Mouse (Mus musculus) olfactory bulb, adult 2 months (tissue): ENCODE measurements around the gene Nppa. TPM values are rescaled to one million over a fixed set of nuclear protein-coding genes. Genes with fewer than 3 reads are reported as not detected.

ENCODE experiments used
- H3K27ac ChIP-seq: fragments of 200-500 bp; 2 replicates; pipeline ENCODE4 v1.5.1; 2012; ENCODE audit warnings: low read depth, low read length; ENCODE audit not compliant: insufficient read depth
- H3K4me1 ChIP-seq: fragments of 200-500 bp; 2 replicates; pipeline ENCODE4 v1.6.1; 2012; ENCODE audit warnings: low read length; ENCODE audit not compliant: control insufficient read depth, insufficient read depth
- H3K4me3 ChIP-seq: fragments of 200-500 bp; 2 replicates; pipeline ENCODE4 v1.5.1; 2012; ENCODE audit warnings: mild to moderate bottlenecking, low read depth, low read length, moderate library complexity; ENCODE audit not compliant: insufficient read depth
- CTCF ChIP-seq: fragments of 200-500 bp; IDR thresholded peaks from 2 replicates; pipeline ENCODE4 v1.5.1; 2012; ENCODE audit warnings: low read depth, mild to moderate bottlenecking, low read length, moderate library complexity; ENCODE audit not compliant: insufficient read depth
- POLR2A ChIP-seq: fragments of 200-500 bp; IDR thresholded peaks from 2 replicates; pipeline ENCODE4 v1.6.1; 2012; ENCODE audit warnings: mild to moderate bottlenecking, low read depth, low read length, moderate library complexity; ENCODE audit not compliant: insufficient read depth
- WGBS: fragments of 180-500 bp; shearing (Covaris S2); methylation state at CpG from one replicate; pipeline ENCODE4 v1.1.7; 2018; 5-methylcytosine and 5-hydroxymethylcytosine counted together
- polyA plus RNA-seq: library from polyadenylated mRNA; stranded (reverse); fragments of >200 nt; gene quantifications from 2 replicates; pipeline ENCODE4 v1.2.4, GENCODE M21; 2012; ENCODE audit warnings: low replicate concordance; ENCODE audit not compliant: missing spikeins, insufficient read depth, insufficient read length

The Nppa gene
- polyA plus RNA-seq, 1 experiment, result not detected

DNA sequence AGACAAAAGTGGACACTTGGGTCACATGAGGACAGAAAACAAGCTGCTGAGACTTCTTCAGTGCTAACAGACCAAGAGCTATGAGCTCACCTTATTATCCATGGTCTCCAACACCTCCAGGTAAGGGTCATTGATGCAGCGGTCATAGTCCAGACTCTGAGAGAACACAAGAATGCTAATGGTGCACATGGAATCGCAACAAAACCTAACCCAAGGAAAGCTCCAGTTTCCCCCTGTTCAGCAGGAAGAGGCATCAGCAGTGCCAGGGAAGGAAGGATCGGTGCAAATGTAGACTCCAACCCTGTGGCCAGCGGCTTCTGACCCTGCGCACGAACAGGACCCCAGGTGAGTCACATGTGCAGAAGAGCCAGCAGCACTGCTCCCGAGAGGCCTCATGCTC is 28.8 kb downstream of the Nppa start:
- no peak overlapping the region for H3K27ac ChIP-seq
- 94% methylated on average over 7 of the region's 7 CpGs for WGBS
- H3K4me3 ChIP-seq, result no peak overlapping the region
- H3K4me1 ChIP-seq, result no peaks in the 10 kb centered on the region
- TF ChIP-seq CTCF (no peak), POLR2A (no peak)

DNA sequence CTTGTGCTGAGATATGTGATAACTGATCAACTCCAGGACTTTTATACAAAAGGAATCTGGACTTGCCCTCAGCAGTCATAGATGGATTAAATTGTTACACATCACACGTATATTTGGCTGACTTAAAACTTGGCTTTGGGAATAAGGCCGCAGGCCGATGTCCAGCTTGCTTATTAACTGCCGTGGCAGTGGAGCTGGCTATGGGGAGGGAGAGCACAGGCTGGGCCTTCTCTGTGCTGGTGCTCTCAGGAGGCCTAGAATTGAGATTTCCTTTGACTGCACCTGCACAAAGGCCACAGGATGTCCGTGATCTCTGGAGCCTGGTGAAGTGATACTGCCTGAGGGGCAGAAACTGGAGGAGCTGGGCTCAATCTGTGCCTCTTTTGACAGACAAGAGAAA is 30.0 kb downstream of the Nppa start:
- H3K4me1 ChIP-seq, result no peaks in the 10 kb centered on the region
- TF ChIP-seq POLR2A (no peak), CTCF (no peak)

DNA sequence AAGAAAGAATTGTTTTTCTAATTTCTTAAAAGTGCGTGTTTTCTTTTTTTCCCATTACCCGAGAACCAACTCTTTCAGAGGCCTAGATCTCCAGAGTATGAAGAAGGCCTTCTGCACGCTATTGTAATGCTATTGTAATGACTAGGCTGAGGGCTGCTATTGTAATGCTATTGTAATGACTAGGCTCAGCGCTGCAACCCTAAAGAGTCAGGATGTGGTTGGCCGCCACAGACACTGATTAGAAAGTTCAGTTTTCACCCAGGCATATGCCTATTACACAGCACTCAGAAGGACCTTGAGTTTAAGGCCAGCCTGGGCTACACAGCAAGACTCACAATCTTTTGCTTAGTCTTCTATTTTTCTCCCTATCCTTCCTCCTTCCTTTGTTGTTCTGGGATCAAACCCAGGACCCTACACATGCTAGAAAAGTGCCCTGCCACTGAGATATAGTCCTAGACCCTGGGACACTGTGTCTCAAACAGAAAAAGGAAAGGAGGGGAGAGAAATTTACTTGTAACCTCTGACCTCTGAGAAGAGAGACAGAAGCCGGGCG is 33.4 kb downstream of the Nppa start:
- Histone ChIP-seq H3K27ac (no peak overlapping the region), H3K4me1 (peaks cover 4% of the 10 kb centered on the region), H3K4me3 (no peak overlapping the region)
- no peak for TF ChIP-seq POLR2A
- no peak for TF ChIP-seq CTCF
- WGBS, result 76% methylated on average over 7 of the region's 7 CpGs

More for the DNA sequence above, 30.0 kb downstream of the Nppa start:
- no peak overlapping the region for H3K27ac ChIP-seq
- WGBS, result 74% methylated on average over 5 of the region's 5 CpGs
- H3K4me3 ChIP-seq, result no peak overlapping the region

DNA sequence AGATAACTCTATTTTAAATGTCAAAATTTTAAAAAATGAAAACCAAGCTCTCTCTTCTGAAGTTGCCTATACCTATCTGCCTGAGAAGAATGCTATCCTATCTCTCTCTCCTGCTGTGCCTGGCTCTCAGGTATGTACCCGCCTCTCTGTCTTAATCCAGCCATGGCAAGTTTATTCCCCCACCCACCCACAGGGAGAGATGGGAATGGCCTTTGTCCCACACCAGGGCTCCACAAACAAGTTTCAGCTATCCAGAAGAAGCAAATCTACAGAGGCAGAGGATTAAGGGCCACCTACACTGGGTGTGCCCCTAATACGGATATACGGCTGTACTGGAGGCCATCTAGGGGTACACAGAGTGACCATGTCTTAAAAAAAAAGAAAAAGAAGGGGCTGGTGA is 34.9 kb downstream of the Nppa start:
- TF ChIP-seq CTCF, result no peak
- TF ChIP-seq POLR2A, result no peak
- H3K4me1 ChIP-seq, result peaks cover 11% of the 10 kb centered on the region
- no peak overlapping the region for H3K4me3 ChIP-seq
- no peak overlapping the region for H3K27ac ChIP-seq
- 96% methylated on average over 3 of the region's 3 CpGs for WGBS

GRCm38 (mm10) chr4:148038079-148038599 is 37.6 kb downstream of the Nppa start:
- Histone ChIP-seq H3K4me3 (peak overlapping the region; percentile 77), H3K27ac (peak overlapping the region; percentile 65), H3K4me1 (peaks cover 24% of the 10 kb centered on the region)
- TF ChIP-seq CTCF, result no peak
- no peak for TF ChIP-seq POLR2A
- WGBS, result 6% methylated on average over 26 of the region's 26 CpGs

DNA sequence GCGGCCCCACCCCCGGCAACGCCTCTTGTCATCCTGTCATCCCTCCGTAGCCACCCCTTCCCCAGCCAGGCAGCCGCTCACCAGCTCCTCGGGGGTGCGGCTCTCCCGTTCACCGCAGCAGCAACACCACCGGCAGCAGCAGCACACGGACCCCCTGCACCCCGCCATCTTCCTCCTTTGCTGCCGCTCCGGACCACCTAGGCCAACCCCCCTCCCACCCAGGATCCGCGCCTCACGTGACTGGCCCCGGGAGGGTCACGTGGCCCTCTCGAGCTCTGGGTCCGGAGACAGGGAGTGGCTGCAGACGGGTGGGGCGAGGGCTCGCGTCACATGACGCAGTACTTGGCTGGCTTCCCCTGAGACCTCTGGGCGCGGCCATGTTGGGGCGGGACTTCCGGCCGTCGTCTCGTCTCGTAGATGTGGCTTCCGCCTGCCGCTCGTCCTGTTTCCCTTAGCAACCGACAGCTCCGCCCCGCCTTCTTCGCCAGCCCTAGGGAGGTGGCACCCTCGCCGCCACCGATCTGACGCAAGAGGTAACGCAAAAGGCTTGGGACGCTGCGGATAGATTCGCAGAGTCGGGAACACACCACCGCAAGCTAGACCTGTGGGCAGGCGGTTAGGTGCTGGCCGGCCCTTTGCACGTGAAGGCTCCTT is 38.2 kb downstream of the Nppa start, which contains the start of the genes Clcn6 and Mthfr:
TSS of gene Clcn6 (minus strand) at position 222 of the 654 bp plus-strand sequence.
TSS of gene Mthfr (plus strand) at position 478 of the 654 bp plus-strand sequence.
- H3K27ac ChIP-seq, result peak within 1 kb of the TSS; percentile 65
- H3K4me3 ChIP-seq, result peak within 1 kb of the TSS; percentile 77
- peaks cover 24% of the 10 kb centered on the region for H3K4me1 ChIP-seq
- WGBS, result under 1% methylated on average over 54 of the region's 54 CpGs
- TF ChIP-seq POLR2A (peak; percentile 83), CTCF (no peak)

DNA sequence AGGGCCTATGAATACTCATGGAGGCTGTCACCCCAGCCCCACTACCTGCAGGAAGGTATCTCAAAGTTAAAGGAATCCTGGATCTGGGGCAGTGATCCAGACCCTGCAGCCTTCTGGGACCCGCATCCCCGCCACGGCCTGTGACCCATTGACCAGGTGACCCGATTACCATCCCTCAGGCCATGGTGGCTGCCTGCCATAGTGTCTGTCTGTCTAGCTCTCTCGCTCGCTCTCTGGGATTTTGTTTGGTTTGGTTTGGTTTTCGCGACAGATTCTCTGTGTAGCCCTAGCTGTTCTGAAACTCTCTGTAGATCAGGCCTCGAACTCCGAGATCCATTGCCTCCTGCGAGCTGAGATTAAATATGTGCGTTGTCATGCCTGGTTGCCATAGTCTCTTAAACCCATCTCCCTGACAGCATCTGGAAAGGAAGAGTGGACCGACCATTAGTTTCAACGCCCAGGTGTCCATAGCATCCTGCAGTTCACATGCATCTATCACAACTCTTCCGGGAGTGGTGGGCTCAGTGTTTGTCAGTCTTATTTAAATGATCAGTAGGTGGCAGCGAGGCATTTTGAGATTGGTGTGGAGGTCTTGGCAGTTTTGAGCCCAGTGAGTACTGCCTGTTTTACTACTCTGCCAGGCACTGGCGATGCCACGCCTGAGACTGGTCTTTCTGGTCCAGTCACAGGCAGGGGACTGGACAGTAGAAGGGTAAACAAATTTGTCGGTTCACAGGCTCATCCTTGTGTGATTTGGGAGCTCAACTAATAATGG is 38.9 kb downstream of the Nppa start:
- 16% methylated on average over 19 of the region's 19 CpGs for WGBS
- TF ChIP-seq POLR2A (no peak), CTCF (no peak)
- peaks cover 24% of the 10 kb centered on the region for H3K4me1 ChIP-seq
- peak overlapping the region; percentile 17 for H3K27ac ChIP-seq
- peak overlapping the region; percentile 77 for H3K4me3 ChIP-seq

DNA sequence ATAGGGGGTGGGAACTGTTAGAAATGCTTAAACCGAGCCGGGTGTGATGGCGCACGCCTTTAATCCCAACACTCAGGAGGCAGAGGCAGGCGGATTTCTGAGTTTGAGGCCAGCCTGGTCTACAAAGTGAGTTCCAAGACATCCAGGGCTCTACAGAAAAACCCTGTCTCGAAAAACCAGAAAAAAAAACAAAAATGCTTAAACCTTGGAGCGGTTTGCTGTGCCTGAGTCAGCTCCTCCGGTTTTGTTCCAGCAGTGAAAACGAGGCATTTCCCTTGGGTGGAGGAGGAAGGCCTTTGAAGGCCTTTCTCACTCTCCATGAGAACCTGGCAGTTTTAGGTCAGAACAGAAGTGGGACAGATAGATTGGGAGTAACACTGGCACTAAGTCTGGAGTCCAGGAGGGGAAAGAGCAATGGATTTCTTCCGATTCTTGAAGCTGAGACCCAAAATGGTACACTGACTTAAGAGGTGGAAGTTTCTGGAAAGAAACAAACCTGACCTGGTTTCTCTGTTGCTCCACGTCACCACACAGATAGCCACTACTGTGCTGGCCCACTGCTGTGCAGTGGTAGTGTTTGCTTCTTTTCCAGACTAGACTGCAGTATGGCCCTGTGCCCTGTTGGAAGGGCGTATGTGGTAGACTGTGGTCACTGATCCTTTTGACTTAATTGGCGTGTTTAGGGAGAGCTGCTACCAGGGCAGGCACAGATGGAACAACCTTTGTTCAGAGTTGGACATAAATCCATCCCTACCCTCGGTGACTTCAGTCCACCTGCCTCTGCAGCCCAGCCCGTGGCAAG is 39.7 kb downstream of the Nppa start:
- Histone ChIP-seq H3K4me3 (0 out of 2 replicates have a peak overlapping the region, but pooled peaks have one; percentile 77), H3K4me1 (peaks cover 24% of the 10 kb centered on the region)
- WGBS, result 58% methylated on average over 15 of the region's 15 CpGs

More for the DNA sequence above, 39.7 kb downstream of the Nppa start:
- TF ChIP-seq CTCF, result no peak
- no peak for TF ChIP-seq POLR2A
- no peak overlapping the region for H3K27ac ChIP-seq
